Mouse (Mus musculus) hindbrain, embryonic 10.5 days (tissue): Measurements from ENCODE around the gene Nudt16l1. TPM values are rescaled to one million over a fixed set of nuclear protein-coding genes. Genes with fewer than 3 reads are reported as not detected.
A peak's percentile ranks its signal among the peaks of the same experiment; 100 is the strongest.

Experiments used
- DNase-seq: peaks from one replicate; pipeline ENCODE4 v3.0.0-alpha.2; 2017; ENCODE audit warnings: low spot score
- H3K27ac ChIP-seq: fragments of 300-500 bp; sonication (generic); 2 replicates; pipeline ENCODE4 v1.5.1; 2016; ENCODE audit warnings: mild to moderate bottlenecking, moderate library complexity
- H3K27me3 ChIP-seq: fragments of 300-500 bp; sonication (generic); 2 replicates; pipeline ENCODE4 v1.6.1; 2016; ENCODE audit warnings: mild to moderate bottlenecking; ENCODE audit not compliant: poor library complexity, insufficient read depth, severe bottlenecking
- H3K36me3 ChIP-seq: fragments of 300-500 bp; sonication (generic); 2 replicates; pipeline ENCODE4 v1.6.1; 2016; ENCODE audit warnings: mild to moderate bottlenecking, moderate library complexity
- H3K4me1 ChIP-seq: fragments of 300-500 bp; sonication (generic); replicated peaks from 2 replicates; pipeline ENCODE4 v1.6.1; 2016; ENCODE audit warnings: mild to moderate bottlenecking
- H3K4me3 ChIP-seq: fragments of 300-500 bp; sonication (generic); 2 replicates; pipeline ENCODE4 v1.5.1; 2016; ENCODE audit warnings: mild to moderate bottlenecking, moderate library complexity
- H3K9me3 ChIP-seq: fragments of 300-500 bp; sonication (generic); 2 replicates; pipeline ENCODE4 v1.6.1; 2016; ENCODE audit warnings: mild to moderate bottlenecking, moderate library complexity
- WGBS: fragments of 180-500 bp; shearing (Covaris S2); methylation state at CpG from one replicate; pipeline ENCODE4 v1.1.7; 2016; 5-methylcytosine and 5-hydroxymethylcytosine counted together
- polyA plus RNA-seq: library from polyadenylated mRNA; unstranded; fragments of >200 nt; fragmentation: Nextera tagmentation; extraction: Ambion mirVana; gene quantifications from 2 replicates; pipeline ENCODE4 v1.2.1, GENCODE M21; 2016

Nudt16l1 gene
- polyA plus RNA-seq, 1 experiment from 2014 or later = 145 TPM

GRCm38 (mm10) chr16:4943431-4943830, 4.9 kb downstream of the Nudt16l1 start:
- no peaks in the 10 kb centered on the region for H3K9me3 ChIP-seq
- DNase-seq = no peak
- no peak overlapping the region for H3K4me3 ChIP-seq
- no peaks in the 10 kb centered on the region for H3K27me3 ChIP-seq
- H3K4me1 ChIP-seq = peaks cover 19% of the 10 kb centered on the region
- no peak overlapping the region for H3K27ac ChIP-seq
- WGBS = 96% methylated on average over 3 of the region's 3 CpGs
- peaks cover 85% of the 10 kb centered on the region for H3K36me3 ChIP-seq

- Histone ChIP-seq H3K4me1 (peaks cover 3% of the 10 kb centered on the region), H3K27ac (no peak overlapping the region), H3K9me3 (no peaks in the 10 kb centered on the region), H3K4me3 (no peak overlapping the region), H3K27me3 (no peaks in the 10 kb centered on the region), H3K36me3 (peaks cover 91% of the 10 kb centered on the region)
- no peak for DNase-seq
- WGBS = 81% methylated on average over 4 of the region's 4 CpGs
These were observed 6.9 kb downstream of the Nudt16l1 start for GRCm38 (mm10) chr16:4945415-4945814.

- no peak for DNase-seq
- no peaks in the 10 kb centered on the region for H3K4me1 ChIP-seq
- no peak overlapping the region for H3K27ac ChIP-seq
- 93% methylated on average over 3 of the region's 3 CpGs for WGBS
- H3K27me3 ChIP-seq = no peaks in the 10 kb centered on the region
- H3K9me3 ChIP-seq = no peaks in the 10 kb centered on the region
- peaks cover 91% of the 10 kb centered on the region for H3K36me3 ChIP-seq
- no peak overlapping the region for H3K4me3 ChIP-seq
These were observed 7.6 kb downstream of the Nudt16l1 start for GRCm38 (mm10) chr16:4946155-4946554.

- peaks cover 91% of the 10 kb centered on the region for H3K36me3 ChIP-seq
- WGBS = 91% methylated on average over 4 of the region's 4 CpGs
These were observed 8.8 kb downstream of the Nudt16l1 start for GRCm38 (mm10) chr16:4947378-4947777.

GRCm38 (mm10) chr16:4956609-4957008, 18.0 kb downstream of the Nudt16l1 start:
- H3K36me3 ChIP-seq = peaks cover 85% of the 10 kb centered on the region
- H3K27ac ChIP-seq = no peak overlapping the region

More at GRCm38 (mm10) chr16:4947378-4947777, 8.8 kb downstream of the Nudt16l1 start:
- Histone ChIP-seq H3K27ac (no peak overlapping the region), H3K9me3 (no peaks in the 10 kb centered on the region), H3K4me3 (no peak overlapping the region), H3K27me3 (no peaks in the 10 kb centered on the region), H3K4me1 (no peaks in the 10 kb centered on the region)
- DNase-seq = no peak

GRCm38 (mm10) chr16:4957446-4957845, 18.9 kb downstream of the Nudt16l1 start:
- Histone ChIP-seq H3K27ac (no peak overlapping the region), H3K4me3 (no peak overlapping the region), H3K36me3 (peaks cover 76% of the 10 kb centered on the region), H3K27me3 (no peaks in the 10 kb centered on the region), H3K9me3 (no peaks in the 10 kb centered on the region), H3K4me1 (peaks cover 4% of the 10 kb centered on the region; the same call in 1 of the 2 replicates)
- DNase-seq = no peak
- WGBS = 90% methylated on average over 3 of the region's 3 CpGs

More at GRCm38 (mm10) chr16:4956609-4957008, 18.0 kb downstream of the Nudt16l1 start:
- H3K4me3 ChIP-seq = no peak overlapping the region
- H3K4me1 ChIP-seq = no peaks in the 10 kb centered on the region
- DNase-seq = no peak
- no peaks in the 10 kb centered on the region for H3K27me3 ChIP-seq
- no peaks in the 10 kb centered on the region for H3K9me3 ChIP-seq
- 93% methylated on average over 3 of the region's 3 CpGs for WGBS

GRCm38 (mm10) chr16:4960260-4960659, 21.7 kb downstream of the Nudt16l1 start:
- WGBS = 93% methylated on average over 8 of the region's 8 CpGs
- peaks cover 24% of the 10 kb centered on the region for H3K4me1 ChIP-seq
- no peak for DNase-seq

GRCm38 (mm10) chr16:4963346-4963745, 24.8 kb downstream of the Nudt16l1 start:
- peak overlapping the region; percentile 88 for H3K27ac ChIP-seq
- no peaks in the 10 kb centered on the region for H3K9me3 ChIP-seq
- H3K4me3 ChIP-seq = peak overlapping the region; percentile 78
- no peak for DNase-seq
- peaks cover 29% of the 10 kb centered on the region for H3K4me1 ChIP-seq
- H3K27me3 ChIP-seq = no peaks in the 10 kb centered on the region
- WGBS = 44% methylated on average over 9 of the region's 9 CpGs
- H3K36me3 ChIP-seq = peaks cover 18% of the 10 kb centered on the region

More at GRCm38 (mm10) chr16:4960260-4960659, 21.7 kb downstream of the Nudt16l1 start:
- Histone ChIP-seq H3K9me3 (no peaks in the 10 kb centered on the region), H3K27me3 (no peaks in the 10 kb centered on the region), H3K4me3 (no peak overlapping the region), H3K36me3 (peaks cover 48% of the 10 kb centered on the region), H3K27ac (no peak overlapping the region)

- under 1% methylated on average over 76 of the region's 76 CpGs for WGBS
- peak within 1 kb of the TSS; percentile 88 for H3K27ac ChIP-seq
These were observed 25.5 kb downstream of the Nudt16l1 start, which contains the start of gene Anks3 for GRCm38 (mm10) chr16:4963797-4964709. Anks3 (minus strand) TSS chr16:4964205.

GRCm38 (mm10) chr16:4964731-4965391, 26.3 kb downstream of the Nudt16l1 start:
- Histone ChIP-seq H3K27ac (peak overlapping the region; percentile 88), H3K4me3 (peak overlapping the region; percentile 78), H3K4me1 (peaks cover 29% of the 10 kb centered on the region), H3K36me3 (peaks cover 14% of the 10 kb centered on the region), H3K9me3 (no peaks in the 10 kb centered on the region), H3K27me3 (no peaks in the 10 kb centered on the region)
- WGBS = 24% methylated on average over 13 of the region's 13 CpGs
- no peak for DNase-seq

More at GRCm38 (mm10) chr16:4963797-4964709, 25.5 kb downstream of the Nudt16l1 start, which contains the start of gene Anks3:
- H3K4me3 ChIP-seq = peak within 1 kb of the TSS; percentile 78
- peaks cover 29% of the 10 kb centered on the region for H3K4me1 ChIP-seq
- H3K27me3 ChIP-seq = no peaks in the 10 kb centered on the region
- peak; percentile 96 for DNase-seq
- no peaks in the 10 kb centered on the region for H3K9me3 ChIP-seq
- peaks cover 19% of the 10 kb centered on the region for H3K36me3 ChIP-seq

GRCm38 (mm10) chr16:4965392-4966129, 27.0 kb downstream of the Nudt16l1 start:
- Histone ChIP-seq H3K9me3 (no peaks in the 10 kb centered on the region), H3K4me1 (peaks cover 29% of the 10 kb centered on the region), H3K27me3 (no peaks in the 10 kb centered on the region), H3K27ac (no peak overlapping the region), H3K4me3 (peak overlapping the region; percentile 78; the same call in 1 of the 2 replicates), H3K36me3 (peaks cover 7% of the 10 kb centered on the region)
- 90% methylated on average over 8 of the region's 8 CpGs for WGBS
- no peak for DNase-seq

- Histone ChIP-seq H3K36me3 (peaks cover 10% of the 10 kb centered on the region; the same call in 1 of the 2 replicates), H3K27ac (no peak overlapping the region), H3K27me3 (no peaks in the 10 kb centered on the region), H3K9me3 (no peaks in the 10 kb centered on the region), H3K4me3 (no peak overlapping the region), H3K4me1 (peaks cover 16% of the 10 kb centered on the region)
- WGBS = 81% methylated on average over 3 of the region's 3 CpGs
- no peak for DNase-seq
These were observed 29.9 kb downstream of the Nudt16l1 start for GRCm38 (mm10) chr16:4968426-4968825.
